Mouse (Mus musculus): ENCODE results near the gene Aebp2.

DNA sequence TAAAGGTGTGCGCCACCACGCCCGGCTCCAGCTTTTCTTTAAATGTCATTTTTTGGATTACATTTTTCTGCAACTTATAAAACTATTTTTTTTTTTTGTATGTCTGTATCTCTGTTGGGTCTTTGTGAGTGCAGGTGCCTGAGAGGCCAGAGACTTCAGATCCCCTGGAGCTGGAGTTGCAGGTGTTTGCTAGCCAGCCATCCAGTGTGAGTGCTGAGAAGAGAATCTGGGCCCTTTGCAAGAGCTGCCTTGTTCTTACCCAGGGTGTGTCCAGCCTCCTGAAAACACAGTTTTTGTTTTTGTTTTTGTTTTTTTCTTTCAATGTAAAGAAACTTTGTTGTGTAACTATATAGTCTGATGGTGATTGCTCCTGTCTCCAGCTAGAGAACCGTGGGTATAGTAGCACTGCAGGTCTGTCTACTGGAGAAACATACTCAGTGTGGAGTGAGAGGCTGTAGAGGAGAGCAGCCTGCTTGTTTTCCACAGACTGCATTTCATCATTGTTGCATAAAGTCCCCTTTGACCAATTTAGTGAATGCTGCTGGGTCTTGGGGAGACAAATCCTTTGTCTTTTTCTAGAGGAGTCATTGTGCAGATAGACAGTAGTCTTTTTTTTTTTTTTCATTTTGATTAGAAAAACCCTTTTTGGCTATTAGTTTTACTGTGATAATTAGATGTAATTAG lies 6.9 kb downstream of the Aebp2 start:
- no peak for TF ChIP-seq CTCF (IDR thresholded peaks at IDR 0.05; ENCODE audit: borderline replicate concordance, insufficient read depth, low read length)
- no peak for TF ChIP-seq POLR2A (IDR thresholded peaks at IDR 0.05; ENCODE audit: low read depth, low read length)

Measured in embryonic fibroblast, embryonic 13.5 days (primary cell).